Mouse (Mus musculus) stomach, postnatal 0 days (tissue): ENCODE measurements around the gene Scml4.

Experiments used
- CTCF ChIP-seq: IDR thresholded peaks from 2 replicates; pipeline ENCODE4 v1.5.1; 2016; ENCODE audit warnings: antibody characterized with exemption, low read depth, mild to moderate bottlenecking, moderate library complexity
- EP300 ChIP-seq: optimal IDR thresholded peaks from 2 replicates; pipeline ENCODE3; 2016; ENCODE audit warnings: antibody characterized with exemption

DNA sequence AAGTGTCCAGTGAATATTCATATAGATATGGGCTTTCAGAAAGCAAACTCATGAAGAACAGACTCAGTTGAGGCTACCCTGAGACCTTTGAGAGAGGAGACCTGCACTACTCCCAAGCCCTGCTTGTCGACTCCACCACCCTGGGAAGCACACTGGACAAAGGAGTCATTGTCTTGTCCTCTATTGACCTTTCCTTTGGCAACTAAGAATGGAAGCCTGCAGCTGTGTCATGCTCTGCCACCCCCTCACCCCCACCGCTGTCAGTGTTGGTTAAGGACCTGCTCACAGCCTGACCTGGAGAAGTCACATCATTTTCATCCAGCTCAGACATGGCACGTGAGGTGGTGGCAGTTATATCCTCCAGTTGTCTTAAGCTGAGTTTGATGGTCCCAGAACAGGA, 34.1 kb downstream of the Scml4 start:
- no peak for TF ChIP-seq CTCF
- no peak for TF ChIP-seq EP300
